Mouse (Mus musculus): Measurements from ENCODE around the gene Clta. TPM values are rescaled to one million over a fixed set of nuclear protein-coding genes. Genes with fewer than 3 reads are reported as not detected.
"Not testable (repeated sequence)": the region's sequence is repeated elsewhere in the genome, so short reads cannot be mapped to it uniquely, and the experiment has no call there.

Clta gene
- polyA plus RNA-seq, 1 experiment from 2014 or later = 199 TPM

DNA sequence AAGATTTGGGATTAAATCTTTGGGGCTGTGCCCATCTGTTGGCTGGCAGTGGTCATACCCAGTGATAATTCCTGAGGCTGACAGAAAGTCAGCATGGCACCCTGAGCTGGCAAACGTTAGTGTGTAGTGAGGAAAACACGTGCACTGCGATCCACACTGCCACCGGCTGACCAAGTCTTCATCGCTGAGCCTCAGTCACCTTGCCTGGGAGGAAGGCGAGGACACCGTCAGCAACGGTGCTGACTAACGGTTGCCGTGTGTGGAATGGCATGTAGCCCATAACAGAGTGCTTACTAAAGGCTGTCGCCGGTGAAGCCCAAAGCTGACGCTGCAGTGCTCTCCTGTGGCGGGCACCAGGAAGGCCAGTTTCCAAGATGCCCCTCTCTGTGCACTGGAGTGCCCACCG lies 25.4 kb downstream of the Clta start:
- no peak for ATAC-seq (ENCODE audit: low read depth)
- WGBS = 91% methylated on average over 15 of the region's 15 CpGs
- Histone ChIP-seq H3K36me3 (ENCODE audit: control insufficient read depth, insufficient read depth, low read length) (peaks cover 43% of the 10 kb centered on the region), H3K4me3 (ENCODE audit: low read length) (no peak overlapping the region), H3K27me3 (ENCODE audit: control insufficient read depth, insufficient read depth, low read depth, low read length) (no peaks in the 10 kb centered on the region), H3K4me1 (replicated peaks; ENCODE audit: control insufficient read depth, insufficient read depth, low read length) (no peaks in the 10 kb centered on the region), H3K9me3 (ENCODE audit: control insufficient read depth, low read length) (no peaks in the 10 kb centered on the region), H3K27ac (ENCODE audit: low read length) (no peak overlapping the region), H3K9ac (ENCODE audit: low read length) (no peak overlapping the region), H3K4me2 (ENCODE audit: low read depth, low read length) (no peak overlapping the region)

DNA sequence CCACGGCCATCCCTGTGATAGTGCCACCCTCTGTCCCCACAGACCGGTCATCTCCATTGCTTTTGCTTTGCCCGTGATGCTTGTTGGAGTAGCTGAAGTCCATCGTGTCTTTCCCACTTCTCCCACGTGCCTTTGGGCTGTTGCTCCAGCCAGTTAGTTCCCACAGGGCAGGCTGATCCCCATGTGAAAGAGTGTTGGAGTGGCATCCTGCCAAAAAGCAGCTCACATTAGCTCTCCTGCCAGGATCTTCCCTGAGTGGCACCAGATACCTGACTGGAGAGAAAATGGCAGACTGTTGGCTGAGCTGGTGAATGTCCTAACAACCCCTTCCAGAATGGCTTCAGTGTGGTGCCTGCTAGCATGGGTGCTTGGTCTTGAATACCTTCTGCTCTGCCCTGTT lies 27.3 kb downstream of the Clta start:
- H3K4me2 ChIP-seq (ENCODE audit: low read depth, low read length) = no peak overlapping the region
- ATAC-seq (ENCODE audit: low read depth) = no peak
- H3K9ac ChIP-seq (ENCODE audit: low read length) = no peak overlapping the region
- H3K4me3 ChIP-seq (ENCODE audit: low read length) = no peak overlapping the region
- no peaks in the 10 kb centered on the region for H3K27me3 ChIP-seq (ENCODE audit: control insufficient read depth, insufficient read depth, low read depth, low read length)
- no peaks in the 10 kb centered on the region for H3K4me1 ChIP-seq (replicated peaks; ENCODE audit: control insufficient read depth, insufficient read depth, low read length)
- peaks cover 36% of the 10 kb centered on the region for H3K36me3 ChIP-seq (ENCODE audit: control insufficient read depth, insufficient read depth, low read length)
- 81% methylated on average over 5 of the region's 5 CpGs for WGBS
- no peak overlapping the region for H3K27ac ChIP-seq (ENCODE audit: low read length)
- H3K9me3 ChIP-seq (ENCODE audit: control insufficient read depth, low read length) = no peaks in the 10 kb centered on the region

DNA sequence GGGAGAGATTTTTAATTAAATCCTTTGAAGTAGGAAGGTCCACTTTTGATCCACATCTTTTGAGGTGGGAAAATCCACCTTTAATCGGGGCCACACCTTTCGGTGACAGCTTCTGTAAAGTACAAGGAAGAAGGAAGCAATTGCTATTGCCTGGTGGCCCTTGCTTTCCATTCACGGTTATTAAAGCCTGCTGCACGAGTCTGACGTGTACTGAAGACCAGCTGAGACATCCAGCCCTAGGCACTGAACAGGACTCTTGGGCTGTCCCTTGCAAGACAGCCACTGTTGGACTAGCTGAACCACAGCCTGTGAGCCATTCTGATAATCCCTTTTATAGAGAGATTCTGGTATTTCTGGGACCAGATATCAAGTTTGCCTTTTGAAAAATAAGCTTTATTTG lies 32.2 kb downstream of the Clta start:
- Histone ChIP-seq H3K27ac (ENCODE audit: low read length) (no peak overlapping the region), H3K9me3 (ENCODE audit: control insufficient read depth, low read length) (no peaks in the 10 kb centered on the region), H3K4me2 (ENCODE audit: low read depth, low read length) (no peak overlapping the region), H3K4me3 (ENCODE audit: low read length) (no peak overlapping the region), H3K36me3 (ENCODE audit: control insufficient read depth, insufficient read depth, low read length) (peaks cover 21% of the 10 kb centered on the region), H3K27me3 (ENCODE audit: control insufficient read depth, insufficient read depth, low read depth, low read length) (no peaks in the 10 kb centered on the region), H3K9ac (ENCODE audit: low read length) (no peak overlapping the region), H3K4me1 (replicated peaks; ENCODE audit: control insufficient read depth, insufficient read depth, low read length) (no peaks in the 10 kb centered on the region)
- ATAC-seq (ENCODE audit: low read depth) = no peak
- 75% methylated on average over 5 of the region's 5 CpGs for WGBS

DNA sequence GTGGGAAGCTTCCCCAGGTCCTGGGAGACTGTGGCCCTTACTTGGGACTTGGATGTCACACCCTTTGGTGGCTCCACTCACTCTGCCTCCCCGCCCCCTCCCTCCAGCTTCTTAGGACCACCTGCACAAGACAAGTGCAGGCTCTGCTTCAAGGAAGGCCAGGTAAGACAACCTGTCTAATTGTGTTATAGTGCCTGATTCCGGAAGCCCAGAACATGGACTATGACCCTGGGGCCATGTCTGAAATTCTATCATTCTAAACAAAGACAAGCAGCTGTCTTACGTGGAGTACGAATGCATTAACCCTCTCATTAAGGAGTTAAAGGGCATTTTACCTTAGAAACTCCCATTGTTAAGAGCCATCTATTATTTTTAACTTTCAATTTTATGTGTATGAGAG lies 36.5 kb downstream of the Clta start:
- H3K9ac ChIP-seq (ENCODE audit: low read length) = no peak overlapping the region
- 93% methylated on average over 4 of the region's 4 CpGs for WGBS

DNA sequence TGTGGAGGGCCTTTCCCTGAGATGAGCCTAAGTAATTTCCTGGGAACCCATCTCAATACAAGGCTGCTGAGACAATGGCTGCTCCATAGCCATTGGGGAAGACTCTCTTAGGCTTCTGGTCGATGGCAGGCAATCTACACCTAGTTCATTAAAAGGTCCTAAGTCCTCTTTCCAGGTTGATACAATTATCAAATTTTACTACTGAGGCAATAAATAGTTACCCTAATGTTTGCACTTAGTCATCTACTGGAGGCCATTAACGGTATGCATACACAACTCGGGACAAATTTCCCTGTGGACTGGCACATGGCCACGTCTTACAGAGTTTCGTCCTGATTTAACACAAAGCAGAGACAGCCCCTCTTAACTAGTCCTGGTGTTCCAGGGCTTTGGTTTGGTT lies 38.2 kb downstream of the Clta start:
- no peak for ATAC-seq (ENCODE audit: low read depth)
- Histone ChIP-seq H3K27ac (ENCODE audit: low read length) (no peak overlapping the region), H3K9me3 (ENCODE audit: control insufficient read depth, low read length) (no peaks in the 10 kb centered on the region), H3K4me1 (replicated peaks; ENCODE audit: control insufficient read depth, insufficient read depth, low read length) (no peaks in the 10 kb centered on the region), H3K36me3 (ENCODE audit: control insufficient read depth, insufficient read depth, low read length) (peaks cover 21% of the 10 kb centered on the region), H3K9ac (ENCODE audit: low read length) (no peak overlapping the region), H3K27me3 (ENCODE audit: control insufficient read depth, insufficient read depth, low read depth, low read length) (no peaks in the 10 kb centered on the region), H3K4me2 (ENCODE audit: low read depth, low read length) (no peak overlapping the region), H3K4me3 (ENCODE audit: low read length) (no peak overlapping the region)
- 79% methylated on average over 5 of the region's 5 CpGs for WGBS

More for the DNA sequence above, 36.5 kb downstream of the Clta start:
- Histone ChIP-seq H3K4me1 (replicated peaks; ENCODE audit: control insufficient read depth, insufficient read depth, low read length) (no peaks in the 10 kb centered on the region), H3K36me3 (ENCODE audit: control insufficient read depth, insufficient read depth, low read length) (peaks cover 21% of the 10 kb centered on the region), H3K4me2 (ENCODE audit: low read depth, low read length) (no peak overlapping the region), H3K9me3 (ENCODE audit: control insufficient read depth, low read length) (no peaks in the 10 kb centered on the region), H3K4me3 (ENCODE audit: low read length) (no peak overlapping the region), H3K27ac (ENCODE audit: low read length) (no peak overlapping the region), H3K27me3 (ENCODE audit: control insufficient read depth, insufficient read depth, low read depth, low read length) (no peaks in the 10 kb centered on the region)
- no peak for ATAC-seq (ENCODE audit: low read depth)

DNA sequence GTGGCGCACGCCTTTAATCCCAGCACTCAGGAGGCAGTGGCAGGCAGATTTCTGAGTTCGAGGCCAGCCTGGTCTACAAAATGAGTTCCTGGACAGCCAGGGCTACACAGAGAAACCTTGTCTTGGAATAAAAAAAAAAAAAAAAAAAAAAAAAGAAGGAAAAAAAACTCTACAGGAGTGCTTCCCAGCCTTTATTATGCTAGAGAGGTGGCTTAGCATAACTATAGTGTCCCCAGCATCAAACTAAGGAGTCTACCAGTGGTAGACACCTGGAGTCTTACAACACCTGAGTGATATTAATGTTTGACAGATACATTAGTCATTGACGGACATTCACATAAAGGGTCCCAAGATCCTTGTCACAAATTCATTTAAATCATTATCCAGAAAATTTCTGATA lies 38.9 kb downstream of the Clta start:
- not testable (repeated sequence) for H3K27ac ChIP-seq (ENCODE audit: low read length)
- H3K36me3 ChIP-seq (ENCODE audit: control insufficient read depth, insufficient read depth, low read length) = peaks cover 21% of the 10 kb centered on the region

DNA sequence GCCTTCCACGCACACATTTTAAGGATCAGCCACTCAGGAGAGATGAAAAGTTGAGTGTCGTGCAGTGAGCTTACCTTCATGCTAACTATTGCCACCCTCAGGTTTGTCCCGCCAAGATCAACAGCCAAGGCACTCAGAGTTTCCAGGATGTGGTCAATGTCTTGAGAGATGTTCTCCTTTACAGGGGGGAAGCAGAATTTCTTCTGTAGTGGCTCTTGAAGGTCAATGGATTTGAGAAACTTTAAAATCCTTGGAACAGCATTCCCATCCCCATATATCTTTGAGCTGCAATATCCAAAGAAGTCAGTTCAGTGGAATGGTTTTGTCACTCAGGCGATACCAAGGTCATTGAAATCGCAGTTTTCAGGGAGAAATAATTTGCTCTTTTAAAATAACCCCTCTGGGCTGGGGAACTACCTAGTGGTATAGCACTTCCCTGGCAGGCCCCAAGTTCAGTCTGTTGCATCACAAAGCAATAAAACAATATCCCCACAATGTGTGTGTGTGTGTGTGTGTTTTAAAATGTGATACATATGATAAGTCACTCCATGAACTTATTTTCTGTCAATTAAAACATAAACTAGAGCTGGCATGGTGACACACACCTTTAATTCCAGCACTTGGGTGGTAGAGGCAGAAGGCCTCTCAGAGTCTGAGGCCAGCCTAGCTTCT lies 40.6 kb downstream of the Clta start:
- no peak for ATAC-seq (ENCODE audit: low read depth)
- Histone ChIP-seq H3K36me3 (ENCODE audit: control insufficient read depth, insufficient read depth, low read length) (peaks cover 27% of the 10 kb centered on the region), H3K9ac (ENCODE audit: low read length) (no peak overlapping the region), H3K9me3 (ENCODE audit: control insufficient read depth, low read length) (no peaks in the 10 kb centered on the region), H3K4me3 (ENCODE audit: low read length) (no peak overlapping the region), H3K4me2 (ENCODE audit: low read depth, low read length) (no peak overlapping the region), H3K27ac (ENCODE audit: low read length) (no peak overlapping the region), H3K27me3 (ENCODE audit: control insufficient read depth, insufficient read depth, low read depth, low read length) (no peaks in the 10 kb centered on the region), H3K4me1 (replicated peaks; ENCODE audit: control insufficient read depth, insufficient read depth, low read length) (no peaks in the 10 kb centered on the region)
- 89% methylated on average over 5 of the region's 5 CpGs for WGBS

More for the DNA sequence above, 38.9 kb downstream of the Clta start:
- H3K4me1 ChIP-seq (replicated peaks; ENCODE audit: control insufficient read depth, insufficient read depth, low read length); ATAC-seq (ENCODE audit: low read depth); H3K9me3 ChIP-seq (ENCODE audit: control insufficient read depth, low read length); H3K4me2 ChIP-seq (ENCODE audit: low read depth, low read length); H3K9ac ChIP-seq (ENCODE audit: low read length); H3K4me3 ChIP-seq (ENCODE audit: low read length); H3K27me3 ChIP-seq (ENCODE audit: control insufficient read depth, insufficient read depth, low read depth, low read length): not testable (repeated sequence)
- WGBS = 91% methylated on average over 4 of the region's 4 CpGs

DNA sequence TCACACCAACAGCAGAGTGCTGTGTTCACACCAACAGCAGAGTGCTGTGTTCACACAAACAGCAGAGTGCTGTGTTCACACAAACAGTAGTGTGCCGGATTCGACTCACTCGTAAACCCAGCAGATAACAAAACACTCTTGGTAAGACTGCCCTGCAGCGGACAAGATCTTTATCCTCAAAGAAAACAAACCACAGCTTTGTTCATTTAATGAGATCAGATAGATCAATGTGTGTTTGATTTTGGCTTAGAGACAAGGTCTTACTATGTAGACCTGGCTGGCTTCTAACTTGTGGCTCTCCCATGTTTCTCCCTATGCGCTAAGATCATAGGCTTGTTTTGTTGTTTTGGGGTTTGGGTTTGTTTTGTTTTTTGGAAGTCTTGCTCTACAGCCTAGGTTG lies 41.8 kb downstream of the Clta start:
- Histone ChIP-seq H3K27me3 (ENCODE audit: control insufficient read depth, insufficient read depth, low read depth, low read length) (no peaks in the 10 kb centered on the region), H3K4me3 (ENCODE audit: low read length) (no peak overlapping the region), H3K4me2 (ENCODE audit: low read depth, low read length) (no peak overlapping the region), H3K4me1 (replicated peaks; ENCODE audit: control insufficient read depth, insufficient read depth, low read length) (no peaks in the 10 kb centered on the region), H3K27ac (ENCODE audit: low read length) (no peak overlapping the region), H3K36me3 (ENCODE audit: control insufficient read depth, insufficient read depth, low read length) (peaks cover 26% of the 10 kb centered on the region), H3K9ac (ENCODE audit: low read length) (no peak overlapping the region), H3K9me3 (ENCODE audit: control insufficient read depth, low read length) (no peaks in the 10 kb centered on the region)
- WGBS = 47% methylated on average over 5 of the region's 5 CpGs
- ATAC-seq (ENCODE audit: low read depth) = no peak

DNA sequence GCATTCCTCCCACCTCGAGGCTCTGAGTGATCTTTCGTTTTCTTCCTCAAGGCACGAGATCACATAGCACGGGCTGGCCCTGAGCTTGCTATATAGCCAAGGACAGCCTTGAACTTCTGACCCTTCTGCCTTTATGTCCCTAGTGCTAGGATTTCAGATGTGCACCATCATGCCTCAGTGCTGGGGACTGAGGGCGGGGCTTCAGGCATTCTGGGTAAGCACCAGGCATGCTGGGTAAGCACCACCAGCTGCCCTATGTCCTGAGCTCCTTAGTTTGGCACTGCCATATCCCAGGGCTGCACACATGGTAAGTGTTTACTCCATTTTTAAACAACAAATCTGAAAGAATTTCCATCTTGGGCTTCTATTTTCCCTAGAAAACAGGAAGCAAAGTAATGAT lies 45.6 kb downstream of the Clta start:
- no peak overlapping the region for H3K27ac ChIP-seq (ENCODE audit: low read length)
- H3K9ac ChIP-seq (ENCODE audit: low read length) = no peak overlapping the region
- peaks cover 23% of the 10 kb centered on the region for H3K36me3 ChIP-seq (ENCODE audit: control insufficient read depth, insufficient read depth, low read length)
- 82% methylated on average over 5 of the region's 5 CpGs for WGBS
- no peaks in the 10 kb centered on the region for H3K27me3 ChIP-seq (ENCODE audit: control insufficient read depth, insufficient read depth, low read depth, low read length)
- no peak overlapping the region for H3K4me3 ChIP-seq (ENCODE audit: low read length)
- H3K4me1 ChIP-seq (replicated peaks; ENCODE audit: control insufficient read depth, insufficient read depth, low read length) = no peaks in the 10 kb centered on the region
- no peaks in the 10 kb centered on the region for H3K9me3 ChIP-seq (ENCODE audit: control insufficient read depth, low read length)
- ATAC-seq (ENCODE audit: low read depth) = no peak
- no peak overlapping the region for H3K4me2 ChIP-seq (ENCODE audit: low read depth, low read length)

DNA sequence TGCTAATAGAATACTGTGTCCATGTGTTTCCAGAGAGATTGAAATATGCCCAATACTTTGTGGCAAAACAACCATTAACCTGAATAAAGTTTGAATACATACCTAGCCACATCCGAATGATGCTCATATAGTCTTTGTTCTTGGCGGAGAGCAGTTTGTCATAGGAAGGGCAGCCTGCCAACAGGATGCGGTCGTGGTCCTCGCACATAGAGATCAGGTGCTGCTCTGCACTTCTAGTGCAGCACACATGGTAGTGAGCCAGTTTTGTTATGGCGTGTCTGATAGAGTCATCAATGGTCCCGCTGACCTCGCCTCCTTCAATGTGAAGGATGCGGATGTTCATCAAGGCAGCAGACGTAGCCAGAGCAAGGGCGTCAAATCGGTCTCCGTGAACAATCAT lies 55.4 kb downstream of the Clta start:
- WGBS = 88% methylated on average over 13 of the region's 13 CpGs
- ATAC-seq (ENCODE audit: low read depth) = no peak
- H3K9me3 ChIP-seq (ENCODE audit: control insufficient read depth, low read length) = no peaks in the 10 kb centered on the region
- H3K36me3 ChIP-seq (ENCODE audit: control insufficient read depth, insufficient read depth, low read length) = peaks cover 3% of the 10 kb centered on the region; the same call in 1 of the 2 replicates
- H3K9ac ChIP-seq (ENCODE audit: low read length) = no peak overlapping the region
- H3K4me1 ChIP-seq (replicated peaks; ENCODE audit: control insufficient read depth, insufficient read depth, low read length) = no peaks in the 10 kb centered on the region
- H3K4me3 ChIP-seq (ENCODE audit: low read length) = no peak overlapping the region
- no peak overlapping the region for H3K27ac ChIP-seq (ENCODE audit: low read length)
- no peaks in the 10 kb centered on the region for H3K27me3 ChIP-seq (ENCODE audit: control insufficient read depth, insufficient read depth, low read depth, low read length)
- H3K4me2 ChIP-seq (ENCODE audit: low read depth, low read length) = no peak overlapping the region

Measured in lung, embryonic 16.5 days (tissue).